Mouse (Mus musculus): Measurements from ENCODE around the gene Usp6nl. TPM values are rescaled to one million over a fixed set of nuclear protein-coding genes. Genes with fewer than 3 reads are reported as not detected.

The Usp6nl gene
- polyA plus RNA-seq, 1 experiment, result 6.9 TPM

DNA sequence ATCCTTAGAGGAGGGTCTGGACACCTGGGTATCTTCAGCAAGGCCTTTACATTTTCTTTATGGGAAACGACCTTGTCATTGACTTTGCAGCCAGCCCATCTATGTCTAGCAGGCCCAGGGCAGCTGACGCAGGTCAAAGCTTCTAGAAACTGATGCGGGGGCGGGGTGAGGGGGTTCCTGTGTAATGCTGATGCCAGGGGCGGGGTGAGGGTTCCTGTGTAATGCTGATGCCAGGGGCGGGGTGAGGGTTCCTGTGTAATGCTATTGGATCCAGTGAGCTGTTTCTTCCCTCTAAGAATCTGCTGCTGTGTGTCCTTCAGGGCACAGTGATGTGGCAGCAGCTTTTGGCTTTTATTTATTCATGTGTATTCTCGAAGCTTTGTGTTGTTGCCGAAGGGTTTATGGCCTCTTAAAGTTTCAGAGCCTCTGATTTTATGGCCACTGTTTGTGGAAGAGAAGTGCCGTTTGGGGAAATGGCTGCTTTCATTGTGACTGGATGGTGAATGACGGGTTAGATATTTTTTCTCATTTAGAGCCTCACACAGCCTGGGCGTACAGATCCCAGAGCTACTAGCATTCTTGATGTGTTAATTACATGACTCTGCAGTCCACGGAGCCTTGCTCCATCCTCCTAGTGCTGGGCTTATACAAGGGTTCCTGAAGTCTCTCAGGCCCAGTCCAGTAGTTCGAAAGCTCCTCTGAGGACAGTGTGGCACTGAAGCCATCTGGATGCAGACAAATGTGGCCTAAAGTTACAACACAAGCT lies 137.0 kb downstream of the Usp6nl start:
- Histone ChIP-seq H3K27ac (ENCODE audit: control insufficient read depth, insufficient read depth, low read depth, low read length) (no peak overlapping the region), H3K27me3 (ENCODE audit: control insufficient read depth, insufficient read depth, low read length) (no peaks in the 10 kb centered on the region), H3K4me1 (ENCODE audit: control insufficient read depth, insufficient read depth, low read length) (no peaks in the 10 kb centered on the region; the same call in 1 of the 2 replicates), H3K36me3 (ENCODE audit: control insufficient read depth, insufficient read depth, low read length) (no peaks in the 10 kb centered on the region), H3K4me3 (ENCODE audit: control insufficient read depth, low read depth, low read length) (no peak overlapping the region)
- TF ChIP-seq CTCF (IDR thresholded peaks at IDR 0.05; ENCODE audit: control insufficient read depth, insufficient read depth, insufficient replicate concordance, low read depth, low read length) (no peak), POLR2A (IDR thresholded peaks at IDR 0.05; ENCODE audit: control insufficient read depth, low read depth, low read length) (no peak)

DNA sequence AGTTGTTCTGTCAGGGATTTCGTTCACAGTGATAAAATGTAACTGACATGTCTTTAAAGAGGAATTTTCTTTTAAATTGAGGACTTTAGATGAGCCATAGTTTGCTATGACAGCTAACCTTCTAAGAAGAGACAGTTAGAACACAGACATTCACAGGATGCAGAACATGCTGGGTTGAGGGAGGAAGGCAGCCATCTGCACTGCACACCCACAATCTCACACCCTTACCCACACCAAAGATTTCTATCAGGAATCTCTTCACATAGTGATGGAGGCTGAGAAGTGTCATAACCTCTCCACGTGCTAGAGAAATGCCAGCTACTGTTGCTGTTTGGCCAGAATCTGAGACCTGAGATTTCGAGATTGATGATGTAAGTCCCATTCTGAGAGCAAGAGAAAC lies 139.8 kb downstream of the Usp6nl start:
- no peak for TF ChIP-seq POLR2A (IDR thresholded peaks at IDR 0.05; ENCODE audit: control insufficient read depth, low read depth, low read length)
- TF ChIP-seq CTCF (IDR thresholded peaks at IDR 0.05; ENCODE audit: control insufficient read depth, insufficient read depth, insufficient replicate concordance, low read depth, low read length), result no peak
- Histone ChIP-seq H3K4me3 (ENCODE audit: control insufficient read depth, low read depth, low read length) (no peak overlapping the region), H3K27ac (ENCODE audit: control insufficient read depth, insufficient read depth, low read depth, low read length) (no peak overlapping the region), H3K4me1 (ENCODE audit: control insufficient read depth, insufficient read depth, low read length) (no peaks in the 10 kb centered on the region; the same call in 1 of the 2 replicates), H3K27me3 (ENCODE audit: control insufficient read depth, insufficient read depth, low read length) (no peaks in the 10 kb centered on the region), H3K36me3 (ENCODE audit: control insufficient read depth, insufficient read depth, low read length) (no peaks in the 10 kb centered on the region)

DNA sequence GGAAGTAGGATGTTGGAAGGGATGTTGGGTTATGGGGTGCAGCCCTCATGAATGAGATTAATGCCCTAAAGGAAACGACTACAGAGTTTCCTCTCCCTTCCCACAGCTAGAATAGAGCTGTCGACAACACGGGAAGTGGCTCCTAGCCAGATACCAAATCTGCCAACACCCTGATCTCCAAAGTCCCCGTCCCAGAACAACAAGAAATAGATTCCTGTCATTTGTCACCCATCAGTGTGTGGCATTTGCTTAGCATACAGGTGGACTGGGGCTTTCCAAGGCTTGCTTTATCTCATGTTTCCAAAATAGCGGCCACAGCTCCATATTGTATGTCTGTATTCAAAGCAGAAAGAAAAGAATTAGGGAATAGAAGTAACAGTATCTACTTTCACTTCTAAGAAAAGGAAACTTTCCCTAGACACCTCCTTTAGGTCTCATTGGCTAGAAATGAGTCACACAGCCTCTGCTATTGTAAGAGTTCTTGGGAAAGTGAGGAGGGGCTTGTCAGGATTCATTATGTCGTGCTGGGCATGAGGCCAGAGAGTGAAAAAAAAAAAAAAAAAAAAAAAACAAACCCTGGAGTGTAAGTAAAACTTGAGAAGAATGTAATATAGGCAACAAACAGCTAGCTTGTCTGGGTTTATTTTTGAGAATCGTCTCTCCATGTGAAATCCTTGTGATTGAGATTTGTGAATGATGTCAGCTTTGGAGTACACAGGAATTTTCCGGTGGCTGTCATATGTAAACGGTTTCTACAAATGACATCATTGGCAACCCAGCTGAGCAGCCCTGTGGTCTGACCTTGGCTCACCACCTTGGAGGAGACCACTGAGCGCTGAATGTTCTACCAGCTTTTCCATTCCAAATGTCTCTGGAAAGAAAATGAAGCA lies 141.6 kb downstream of the Usp6nl start:
- H3K4me3 ChIP-seq (ENCODE audit: control insufficient read depth, low read depth, low read length), result no peak overlapping the region
- no peak for TF ChIP-seq CTCF (IDR thresholded peaks at IDR 0.05; ENCODE audit: control insufficient read depth, insufficient read depth, insufficient replicate concordance, low read depth, low read length)
- TF ChIP-seq POLR2A (IDR thresholded peaks at IDR 0.05; ENCODE audit: control insufficient read depth, low read depth, low read length), result no peak
- no peaks in the 10 kb centered on the region for H3K36me3 ChIP-seq (ENCODE audit: control insufficient read depth, insufficient read depth, low read length)
- H3K27ac ChIP-seq (ENCODE audit: control insufficient read depth, insufficient read depth, low read depth, low read length), result no peak overlapping the region
- H3K4me1 ChIP-seq (ENCODE audit: control insufficient read depth, insufficient read depth, low read length), result no peaks in the 10 kb centered on the region; the same call in 1 of the 2 replicates
- H3K27me3 ChIP-seq (ENCODE audit: control insufficient read depth, insufficient read depth, low read length), result no peaks in the 10 kb centered on the region

DNA sequence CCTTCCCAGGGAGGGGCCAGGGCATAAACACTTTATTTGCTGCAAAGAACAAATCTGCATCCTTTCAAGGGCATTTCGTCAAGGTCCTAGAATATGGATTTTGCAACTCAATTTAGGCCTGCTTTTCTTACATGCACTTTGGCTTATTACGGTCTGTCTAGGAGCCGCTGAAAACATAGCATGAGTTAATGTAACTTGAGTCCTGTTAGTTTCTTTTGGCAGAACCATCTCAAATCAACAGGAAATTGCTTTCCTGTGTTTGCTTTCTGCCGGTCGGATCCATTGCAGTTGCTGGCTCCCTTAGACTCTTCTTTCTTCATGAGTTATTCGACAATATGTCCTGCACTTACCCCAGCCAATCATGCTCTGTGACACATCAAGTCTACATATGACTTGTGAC lies 143.9 kb downstream of the Usp6nl start:
- Histone ChIP-seq H3K4me1 (ENCODE audit: control insufficient read depth, insufficient read depth, low read length) (no peaks in the 10 kb centered on the region; the same call in 1 of the 2 replicates), H3K4me3 (ENCODE audit: control insufficient read depth, low read depth, low read length) (no peak overlapping the region), H3K36me3 (ENCODE audit: control insufficient read depth, insufficient read depth, low read length) (no peaks in the 10 kb centered on the region), H3K27ac (ENCODE audit: control insufficient read depth, insufficient read depth, low read depth, low read length) (no peak overlapping the region), H3K27me3 (ENCODE audit: control insufficient read depth, insufficient read depth, low read length) (no peaks in the 10 kb centered on the region)
- TF ChIP-seq POLR2A (IDR thresholded peaks at IDR 0.05; ENCODE audit: control insufficient read depth, low read depth, low read length), result no peak
- no peak for TF ChIP-seq CTCF (IDR thresholded peaks at IDR 0.05; ENCODE audit: control insufficient read depth, insufficient read depth, insufficient replicate concordance, low read depth, low read length)

DNA sequence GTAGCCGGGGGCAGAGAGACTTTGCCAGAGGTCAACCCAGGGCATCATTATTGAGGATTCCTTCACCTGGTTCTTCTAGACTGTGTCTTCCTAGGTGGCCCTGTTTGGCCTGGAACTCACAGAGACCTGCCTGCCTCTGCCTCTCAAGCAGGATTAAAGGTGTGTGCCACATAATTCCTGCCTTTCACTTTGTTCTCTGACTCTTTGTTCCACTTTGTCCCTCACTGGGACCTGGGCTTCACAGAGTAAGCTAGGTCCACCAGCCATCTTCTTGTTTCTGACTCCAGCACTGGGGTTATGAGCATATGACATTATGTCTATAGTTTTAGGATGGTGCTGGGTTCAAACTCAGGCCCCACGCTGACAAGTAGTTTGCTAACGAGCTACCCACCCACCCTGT lies 144.9 kb downstream of the Usp6nl start:
- Histone ChIP-seq H3K4me1 (ENCODE audit: control insufficient read depth, insufficient read depth, low read length) (no peaks in the 10 kb centered on the region; the same call in 1 of the 2 replicates), H3K36me3 (ENCODE audit: control insufficient read depth, insufficient read depth, low read length) (no peaks in the 10 kb centered on the region), H3K27me3 (ENCODE audit: control insufficient read depth, insufficient read depth, low read length) (no peaks in the 10 kb centered on the region), H3K27ac (ENCODE audit: control insufficient read depth, insufficient read depth, low read depth, low read length) (no peak overlapping the region), H3K4me3 (ENCODE audit: control insufficient read depth, low read depth, low read length) (no peak overlapping the region)
- TF ChIP-seq POLR2A (IDR thresholded peaks at IDR 0.05; ENCODE audit: control insufficient read depth, low read depth, low read length) (no peak), CTCF (IDR thresholded peaks at IDR 0.05; ENCODE audit: control insufficient read depth, insufficient read depth, insufficient replicate concordance, low read depth, low read length) (no peak)

DNA sequence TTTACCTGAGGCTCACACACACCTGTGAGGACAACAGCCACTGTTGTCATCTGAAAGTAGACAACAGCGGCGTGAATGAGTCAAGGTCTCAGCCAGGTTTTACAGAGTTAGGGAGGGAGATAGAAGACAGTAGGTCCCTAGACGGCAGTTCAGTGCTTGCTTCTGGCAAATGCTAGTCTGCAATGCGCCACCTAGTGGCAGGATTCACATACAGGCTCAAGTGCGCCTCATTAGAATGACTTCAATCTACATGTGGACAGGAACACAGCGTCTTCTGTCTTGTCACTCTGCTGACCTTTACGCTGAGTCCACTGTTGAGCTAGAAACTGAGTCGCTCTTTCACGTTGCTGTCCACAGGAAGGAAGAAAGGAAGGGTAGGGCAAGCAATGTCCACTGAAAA lies 146.7 kb downstream of the Usp6nl start:
- Histone ChIP-seq H3K27me3 (ENCODE audit: control insufficient read depth, insufficient read depth, low read length) (no peaks in the 10 kb centered on the region), H3K36me3 (ENCODE audit: control insufficient read depth, insufficient read depth, low read length) (no peaks in the 10 kb centered on the region), H3K4me3 (ENCODE audit: control insufficient read depth, low read depth, low read length) (no peak overlapping the region), H3K27ac (ENCODE audit: control insufficient read depth, insufficient read depth, low read depth, low read length) (no peak overlapping the region), H3K4me1 (ENCODE audit: control insufficient read depth, insufficient read depth, low read length) (no peaks in the 10 kb centered on the region; the same call in 1 of the 2 replicates)
- TF ChIP-seq POLR2A (IDR thresholded peaks at IDR 0.05; ENCODE audit: control insufficient read depth, low read depth, low read length) (no peak), CTCF (IDR thresholded peaks at IDR 0.05; ENCODE audit: control insufficient read depth, insufficient read depth, insufficient replicate concordance, low read depth, low read length) (peak; percentile 77; the same call in 1 of the 2 replicates)

DNA sequence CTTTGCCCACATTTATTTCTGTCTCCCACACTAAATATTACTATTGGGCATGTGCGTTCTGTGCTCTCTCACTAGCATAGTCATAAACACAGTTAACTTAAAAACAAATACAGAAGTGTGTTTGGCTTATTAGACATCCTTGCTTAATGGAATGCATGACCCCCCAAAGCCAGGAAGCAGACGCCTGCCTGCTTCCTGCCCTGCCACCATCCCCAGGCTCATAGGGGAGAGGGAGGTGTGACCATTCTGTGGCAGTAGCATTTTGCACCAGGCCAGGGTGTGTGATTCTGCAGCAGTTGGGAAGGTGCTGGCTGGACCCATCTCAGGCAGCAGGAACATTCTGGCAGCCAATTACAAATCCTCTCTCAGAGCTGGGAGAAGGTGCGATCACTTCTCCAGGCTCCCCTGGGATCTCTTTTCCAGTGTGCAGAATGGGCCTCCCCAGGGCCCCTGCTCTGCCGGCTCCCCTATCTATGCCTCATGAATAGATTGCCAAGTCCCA lies 148.7 kb downstream of the Usp6nl start:
- no peak for TF ChIP-seq POLR2A (IDR thresholded peaks at IDR 0.05; ENCODE audit: control insufficient read depth, low read depth, low read length)
- TF ChIP-seq CTCF (IDR thresholded peaks at IDR 0.05; ENCODE audit: control insufficient read depth, insufficient read depth, insufficient replicate concordance, low read depth, low read length), result no peak
- Histone ChIP-seq H3K4me1 (ENCODE audit: control insufficient read depth, insufficient read depth, low read length) (no peaks in the 10 kb centered on the region), H3K36me3 (ENCODE audit: control insufficient read depth, insufficient read depth, low read length) (no peaks in the 10 kb centered on the region), H3K4me3 (ENCODE audit: control insufficient read depth, low read depth, low read length) (no peak overlapping the region), H3K27me3 (ENCODE audit: control insufficient read depth, insufficient read depth, low read length) (no peaks in the 10 kb centered on the region), H3K27ac (ENCODE audit: control insufficient read depth, insufficient read depth, low read depth, low read length) (no peak overlapping the region)

Measured in testis, adult 2 months (tissue).